Mouse (Mus musculus): ENCODE results near the gene Manba. TPM values are rescaled to one million over a fixed set of nuclear protein-coding genes. Genes with fewer than 3 reads are reported as not detected.
A peak's percentile ranks its signal among the peaks of the same experiment; 100 is the strongest.

Gene Manba
- polyA plus RNA-seq, 1 experiment from 2014 or later, result 17.2 TPM

DNA sequence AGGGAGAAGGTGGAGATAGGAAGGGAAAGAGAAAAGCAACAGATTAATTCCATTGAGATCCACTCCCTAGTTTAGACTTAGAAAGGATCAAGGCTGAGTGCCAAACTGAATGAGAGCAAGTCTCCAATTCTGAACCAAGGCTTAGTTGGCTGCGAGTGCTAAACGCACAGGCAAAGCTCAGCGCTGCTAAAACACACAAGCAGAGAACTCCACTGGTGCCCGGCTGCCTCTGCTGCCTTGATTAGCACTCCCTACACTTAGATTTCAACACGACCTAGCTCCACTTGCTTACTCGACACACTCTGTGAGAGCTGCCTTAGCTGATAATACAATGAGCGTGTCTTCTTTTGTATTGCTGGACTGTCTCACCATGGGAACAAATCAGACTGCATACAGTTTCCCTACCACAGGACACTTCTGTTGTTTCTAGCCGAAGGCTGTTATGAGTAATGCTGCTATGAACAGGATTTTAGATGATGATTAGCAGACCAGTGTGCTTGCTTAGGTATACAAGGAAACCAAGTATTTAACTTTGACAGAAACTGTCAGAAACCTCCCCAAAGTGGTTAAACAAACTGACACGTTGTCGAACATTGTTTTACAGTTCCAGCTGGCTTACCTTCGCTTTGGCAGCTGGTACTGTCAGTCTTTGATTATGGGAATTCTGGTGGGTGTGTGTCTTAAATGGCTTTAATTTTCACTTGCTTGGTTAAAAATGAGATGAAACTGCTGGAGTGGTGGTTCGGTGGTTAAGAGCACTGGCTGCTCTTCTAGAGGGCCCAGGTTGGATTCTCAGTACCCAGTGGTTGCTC is 71.6 kb downstream of the Manba start:
- no peak for ATAC-seq (replicated peaks; ENCODE audit: low FRiP score, low TSS enrichment, low read depth)
- Histone ChIP-seq H3K9me3 (ENCODE audit: control insufficient read depth, low read length) (no peaks in the 10 kb centered on the region), H3K4me3 (ENCODE audit: low read depth, low read length) (no peak overlapping the region), H3K4me2 (ENCODE audit: low read length) (no peak overlapping the region), H3K36me3 (ENCODE audit: control insufficient read depth, insufficient read depth, low read length) (no peaks in the 10 kb centered on the region), H3K4me1 (replicated peaks; ENCODE audit: control insufficient read depth, insufficient read depth, low read length) (no peaks in the 10 kb centered on the region), H3K27ac (ENCODE audit: low read depth) (no peak overlapping the region), H3K9ac (ENCODE audit: low read length) (no peak overlapping the region), H3K27me3 (replicated peaks; ENCODE audit: control insufficient read depth, insufficient read depth, low read length) (no peaks in the 10 kb centered on the region)
- DNase-seq (ENCODE audit: low spot score), result no peak
- WGBS, result 74% methylated on average over 12 of the region's 12 CpGs

DNA sequence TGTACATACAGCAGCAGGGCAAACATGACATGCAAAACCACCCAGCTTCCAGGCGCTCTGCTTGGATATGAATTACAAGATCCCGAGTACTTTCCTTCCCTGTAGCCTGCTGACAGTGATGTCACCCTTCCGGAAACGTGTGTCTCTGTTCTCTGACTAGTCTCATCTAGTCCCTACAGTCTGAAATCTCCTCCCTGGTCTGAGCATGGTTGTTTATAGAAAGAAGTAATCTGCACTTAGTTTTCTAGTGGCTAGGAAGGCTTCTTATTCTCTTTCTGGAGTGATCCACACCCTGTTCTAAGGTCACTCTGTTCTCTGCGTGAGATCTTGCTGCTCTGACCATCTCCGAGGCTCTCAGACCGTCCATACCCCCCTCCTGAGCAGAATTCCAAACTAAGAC is 76.6 kb downstream of the Manba start:
- 71% methylated on average over 7 of the region's 7 CpGs for whole genome bisulfite sequencing
- Histone ChIP-seq H3K36me3 (ENCODE audit: control insufficient read depth, insufficient read depth, low read length) (no peaks in the 10 kb centered on the region), H3K9ac (ENCODE audit: low read length) (no peak overlapping the region), H3K27ac (ENCODE audit: low read depth) (no peak overlapping the region), H3K4me1 (replicated peaks; ENCODE audit: control insufficient read depth, insufficient read depth, low read length) (no peaks in the 10 kb centered on the region), H3K9me3 (ENCODE audit: control insufficient read depth, low read length) (no peaks in the 10 kb centered on the region), H3K4me2 (ENCODE audit: low read length) (no peak overlapping the region), H3K27me3 (replicated peaks; ENCODE audit: control insufficient read depth, insufficient read depth, low read length) (no peaks in the 10 kb centered on the region), H3K4me3 (ENCODE audit: low read depth, low read length) (no peak overlapping the region)
- DNase-seq (ENCODE audit: low spot score), result no peak
- ATAC-seq (replicated peaks; ENCODE audit: low FRiP score, low TSS enrichment, low read depth), result no peak

- Histone ChIP-seq H3K9ac (ENCODE audit: low read length) (no peak overlapping the region), H3K4me3 (ENCODE audit: low read depth, low read length) (no peak overlapping the region), H3K4me2 (ENCODE audit: low read length) (no peak overlapping the region), H3K4me1 (replicated peaks; ENCODE audit: control insufficient read depth, insufficient read depth, low read length) (no peaks in the 10 kb centered on the region), H3K27me3 (replicated peaks; ENCODE audit: control insufficient read depth, insufficient read depth, low read length) (no peaks in the 10 kb centered on the region), H3K27ac (ENCODE audit: low read depth) (no peak overlapping the region), H3K36me3 (ENCODE audit: control insufficient read depth, insufficient read depth, low read length) (no peaks in the 10 kb centered on the region), H3K9me3 (ENCODE audit: control insufficient read depth, low read length) (no peaks in the 10 kb centered on the region)
- 76% methylated on average over 17 of the region's 17 CpGs for WGBS
- ATAC-seq (replicated peaks; ENCODE audit: low FRiP score, low TSS enrichment, low read depth), result no peak
- DNase-seq (ENCODE audit: low spot score), result no peak
Observed at GRCm38 (mm10) chr3:135563163-135563689, 77.8 kb downstream of the Manba start.

DNA sequence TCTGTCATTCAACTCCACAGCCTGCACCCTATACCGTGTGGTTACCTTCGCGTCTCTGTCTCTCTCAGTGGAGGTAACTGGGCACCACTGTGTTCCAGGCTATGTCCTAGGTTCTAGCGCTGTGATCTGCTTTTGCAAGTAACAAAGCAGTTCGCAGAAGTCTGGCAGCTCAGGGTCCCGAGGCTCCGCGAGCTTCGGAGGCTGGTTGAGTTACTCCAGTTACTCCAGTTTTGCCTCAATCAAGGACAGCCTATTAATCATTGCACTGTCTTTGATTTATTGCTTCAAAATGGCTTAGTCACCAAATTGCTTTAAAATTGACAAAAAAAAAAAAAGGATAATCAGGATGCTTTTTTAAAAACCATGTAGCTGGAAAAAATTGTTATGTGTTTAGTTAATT is 79.3 kb downstream of the Manba start:
- WGBS, result 84% methylated on average over 9 of the region's 9 CpGs
- ATAC-seq (replicated peaks; ENCODE audit: low FRiP score, low TSS enrichment, low read depth), result no peak
- H3K4me3 ChIP-seq (ENCODE audit: low read depth, low read length), result no peak overlapping the region
- no peak for DNase-seq (ENCODE audit: low spot score)
- no peak overlapping the region for H3K4me2 ChIP-seq (ENCODE audit: low read length)
- no peaks in the 10 kb centered on the region for H3K9me3 ChIP-seq (ENCODE audit: control insufficient read depth, low read length)
- H3K9ac ChIP-seq (ENCODE audit: low read length), result no peak overlapping the region
- H3K27me3 ChIP-seq (replicated peaks; ENCODE audit: control insufficient read depth, insufficient read depth, low read length), result no peaks in the 10 kb centered on the region
- H3K4me1 ChIP-seq (replicated peaks; ENCODE audit: control insufficient read depth, insufficient read depth, low read length), result no peaks in the 10 kb centered on the region
- H3K36me3 ChIP-seq (ENCODE audit: control insufficient read depth, insufficient read depth, low read length), result no peaks in the 10 kb centered on the region
- H3K27ac ChIP-seq (ENCODE audit: low read depth), result no peak overlapping the region

DNA sequence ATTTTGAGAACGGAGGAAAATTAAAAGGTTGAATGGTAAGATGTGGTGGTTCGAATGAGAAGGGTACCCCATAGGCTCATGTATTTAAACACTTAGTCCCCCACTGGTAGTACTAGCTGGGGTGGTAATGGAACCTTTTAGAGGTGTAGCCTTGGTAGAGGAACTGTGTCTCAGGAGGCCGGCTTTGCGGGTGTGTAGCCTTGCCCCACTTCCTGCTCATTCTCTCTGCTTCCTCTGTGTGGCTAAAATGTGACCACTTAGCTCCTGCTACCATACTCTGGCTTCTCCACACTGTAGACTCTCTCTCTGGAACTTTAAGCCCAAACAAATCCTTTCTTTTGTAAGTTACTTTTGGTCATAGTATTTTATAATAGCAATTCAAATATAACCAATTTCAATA is 79.9 kb downstream of the Manba start:
- Histone ChIP-seq H3K27ac (ENCODE audit: low read depth) (no peak overlapping the region), H3K9me3 (ENCODE audit: control insufficient read depth, low read length) (no peaks in the 10 kb centered on the region), H3K4me1 (replicated peaks; ENCODE audit: control insufficient read depth, insufficient read depth, low read length) (no peaks in the 10 kb centered on the region), H3K9ac (ENCODE audit: low read length) (no peak overlapping the region), H3K36me3 (ENCODE audit: control insufficient read depth, insufficient read depth, low read length) (0 out of 2 replicates have a peak, but pooled peaks cover 2% of the 10 kb centered on the region), H3K4me3 (ENCODE audit: low read depth, low read length) (no peak overlapping the region), H3K4me2 (ENCODE audit: low read length) (no peak overlapping the region), H3K27me3 (replicated peaks; ENCODE audit: control insufficient read depth, insufficient read depth, low read length) (no peaks in the 10 kb centered on the region)
- ATAC-seq (replicated peaks; ENCODE audit: low FRiP score, low TSS enrichment, low read depth) (no peak), DNase-seq (ENCODE audit: low spot score) (no peak)
- 84% methylated on average over 4 of the region's 4 CpGs for WGBS

GRCm38 (mm10) chr3:135567888-135568287 is 82.5 kb downstream of the Manba start:
- no peaks in the 10 kb centered on the region for H3K27me3 ChIP-seq (replicated peaks; ENCODE audit: control insufficient read depth, insufficient read depth, low read length)
- no peaks in the 10 kb centered on the region for H3K9me3 ChIP-seq (ENCODE audit: control insufficient read depth, low read length)
- no peak for ATAC-seq (replicated peaks; ENCODE audit: low FRiP score, low TSS enrichment, low read depth)
- DNase-seq (ENCODE audit: low spot score), result no peak
- WGBS, result 68% methylated on average over 6 of the region's 6 CpGs
- no peak overlapping the region for H3K9ac ChIP-seq (ENCODE audit: low read length)
- H3K4me2 ChIP-seq (ENCODE audit: low read length), result no peak overlapping the region
- no peak overlapping the region for H3K4me3 ChIP-seq (ENCODE audit: low read depth, low read length)
- 0 out of 2 replicates have a peak, but pooled peaks cover 2% of the 10 kb centered on the region for H3K4me1 ChIP-seq (replicated peaks; ENCODE audit: control insufficient read depth, insufficient read depth, low read length)
- no peak overlapping the region for H3K27ac ChIP-seq (ENCODE audit: low read depth)
- H3K36me3 ChIP-seq (ENCODE audit: control insufficient read depth, insufficient read depth, low read length), result 0 out of 2 replicates have a peak, but pooled peaks cover 6% of the 10 kb centered on the region

DNA sequence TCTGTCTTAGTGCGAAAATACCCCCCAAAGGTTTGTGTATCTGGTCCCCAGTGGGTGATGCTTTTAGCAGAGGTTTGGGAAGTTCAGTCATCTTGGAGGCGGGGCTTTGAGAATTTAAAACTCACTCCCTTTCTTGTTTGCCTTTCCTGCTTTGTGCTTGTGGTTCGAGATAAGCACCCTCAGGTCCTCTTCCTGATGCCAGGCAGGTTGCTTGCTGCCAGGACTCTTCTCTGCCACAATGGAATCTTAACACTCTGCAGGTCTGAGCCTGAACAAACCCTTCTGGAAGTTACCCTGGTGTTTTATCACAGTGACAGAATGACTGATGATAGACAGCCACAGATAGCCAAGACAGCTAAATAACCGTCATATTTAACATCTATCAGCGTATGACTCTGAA is 83.2 kb downstream of the Manba start:
- no peak overlapping the region for H3K4me3 ChIP-seq (ENCODE audit: low read depth, low read length)
- no peak overlapping the region for H3K27ac ChIP-seq (ENCODE audit: low read depth)
- no peaks in the 10 kb centered on the region for H3K9me3 ChIP-seq (ENCODE audit: control insufficient read depth, low read length)
- H3K4me2 ChIP-seq (ENCODE audit: low read length), result no peak overlapping the region
- H3K27me3 ChIP-seq (replicated peaks; ENCODE audit: control insufficient read depth, insufficient read depth, low read length), result no peaks in the 10 kb centered on the region
- no peak for ATAC-seq (replicated peaks; ENCODE audit: low FRiP score, low TSS enrichment, low read depth)
- peaks cover 8% of the 10 kb centered on the region; the same call in 1 of the 2 replicates for H3K4me1 ChIP-seq (replicated peaks; ENCODE audit: control insufficient read depth, insufficient read depth, low read length)
- H3K9ac ChIP-seq (ENCODE audit: low read length), result no peak overlapping the region
- no peak for DNase-seq (ENCODE audit: low spot score)
- WGBS, result 55% methylated on average over 5 of the region's 5 CpGs
- H3K36me3 ChIP-seq (ENCODE audit: control insufficient read depth, insufficient read depth, low read length), result 0 out of 2 replicates have a peak, but pooled peaks cover 6% of the 10 kb centered on the region

DNA sequence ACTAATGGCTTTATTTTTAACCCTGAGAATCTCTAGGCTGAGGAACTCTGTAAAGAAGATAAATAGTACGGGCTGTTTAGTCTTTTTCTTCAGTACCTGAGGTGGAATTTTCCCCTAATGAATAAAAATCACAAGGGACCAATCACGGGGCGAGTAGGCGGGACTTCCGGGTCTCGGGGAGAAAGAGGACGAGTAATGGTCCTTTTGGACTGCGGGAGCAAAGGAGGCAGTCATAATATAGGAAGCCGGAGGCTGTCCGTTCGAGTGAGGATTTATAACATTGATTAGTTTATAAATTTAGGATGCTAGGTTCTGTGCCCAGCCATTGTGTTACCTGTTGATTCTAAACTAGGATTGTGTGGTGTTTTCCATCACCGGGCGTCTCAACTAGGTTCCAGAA is 86.1 kb downstream of the Manba start:
- H3K4me3 ChIP-seq (ENCODE audit: low read depth, low read length), result no peak overlapping the region
- ATAC-seq (replicated peaks; ENCODE audit: low FRiP score, low TSS enrichment, low read depth), result no peak
- DNase-seq (ENCODE audit: low spot score), result no peak
- H3K36me3 ChIP-seq (ENCODE audit: control insufficient read depth, insufficient read depth, low read length), result 0 out of 2 replicates have a peak, but pooled peaks cover 6% of the 10 kb centered on the region
- WGBS, result 63% methylated on average over 13 of the region's 13 CpGs
- H3K27me3 ChIP-seq (replicated peaks; ENCODE audit: control insufficient read depth, insufficient read depth, low read length), result no peaks in the 10 kb centered on the region
- no peak overlapping the region for H3K9ac ChIP-seq (ENCODE audit: low read length)
- H3K4me2 ChIP-seq (ENCODE audit: low read length), result 0 out of 2 replicates have a peak overlapping the region, but pooled peaks have one; percentile 18
- no peaks in the 10 kb centered on the region for H3K9me3 ChIP-seq (ENCODE audit: control insufficient read depth, low read length)
- H3K4me1 ChIP-seq (replicated peaks; ENCODE audit: control insufficient read depth, insufficient read depth, low read length), result peaks cover 12% of the 10 kb centered on the region; the same call in 1 of the 2 replicates
- H3K27ac ChIP-seq (ENCODE audit: low read depth), result no peak overlapping the region
